Mouse (Mus musculus) gastrocnemius, postnatal 25 days (tissue): Measurements from ENCODE around the gene Galnt5. TPM values are rescaled to one million over a fixed set of nuclear protein-coding genes. Genes with fewer than 3 reads are reported as not detected.
A peak's percentile ranks its signal among the peaks of the same experiment; 100 is the strongest.

Experiments
- DNase-seq: peaks from one replicate; pipeline ENCODE4 v3.0.0; 2022
- long read RNA-seq, 2 experiments: library from polyadenylated mRNA; stranded (forward); transcript quantifications; one replicate each; pipeline ENCODE4 v2.0.0; 2021
- total RNA-seq, 2 experiments: library from RNA; stranded (reverse); gene quantifications; 1 replicate in 1 of 2; 2 replicates in 1 of 2; pipeline ENCODE4 v1.2.3; 2021

Gene Galnt5
- total RNA-seq, result under 1 TPM; 0.51 to 1.00 TPM
- long read RNA-seq, experiment 1, partial matches to known transcripts, result 0 of 1 reads
- long read RNA-seq, experiment 1, other reads (novel, unspliced or antisense), result 0 of 1 reads
- long read RNA-seq, experiment 2, result 0 reads

DNA sequence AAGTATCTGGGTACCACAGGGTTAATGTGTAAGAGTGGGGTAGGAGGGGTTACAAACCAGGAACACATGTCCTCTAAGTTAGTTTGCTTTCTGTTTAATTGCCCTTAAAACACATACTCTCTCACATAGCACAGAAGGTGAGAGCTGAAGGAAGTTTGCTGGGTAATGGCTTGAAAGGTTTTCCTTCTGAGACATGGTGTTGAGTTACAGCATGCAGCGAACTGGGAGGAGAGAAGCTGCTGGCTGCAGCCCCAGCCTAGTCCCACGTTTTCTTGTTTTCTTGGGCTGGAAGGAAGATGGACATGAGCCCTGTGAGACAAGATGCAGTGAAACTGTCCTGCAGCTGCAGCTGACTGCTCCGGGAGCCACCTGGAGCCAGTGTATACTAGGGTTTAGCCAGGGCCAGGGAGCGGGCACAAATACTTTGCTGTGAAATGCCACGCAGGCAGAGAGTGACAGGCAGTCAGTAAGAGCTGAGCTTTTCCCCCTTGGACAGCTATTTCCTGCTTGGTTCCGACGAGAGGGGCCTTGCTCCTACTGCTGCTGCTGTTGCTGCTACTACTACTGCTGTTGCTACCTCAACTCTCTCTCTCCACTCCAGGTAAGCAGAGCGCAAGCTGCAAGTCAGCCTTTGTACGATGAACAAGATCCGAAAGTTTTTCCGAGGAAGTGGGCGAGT, at the start of gene Galnt5:
TSS of gene Galnt5 (plus strand) at position 133 of the 679 bp plus-strand sequence.
- DNase-seq, result peak; percentile 10

DNA sequence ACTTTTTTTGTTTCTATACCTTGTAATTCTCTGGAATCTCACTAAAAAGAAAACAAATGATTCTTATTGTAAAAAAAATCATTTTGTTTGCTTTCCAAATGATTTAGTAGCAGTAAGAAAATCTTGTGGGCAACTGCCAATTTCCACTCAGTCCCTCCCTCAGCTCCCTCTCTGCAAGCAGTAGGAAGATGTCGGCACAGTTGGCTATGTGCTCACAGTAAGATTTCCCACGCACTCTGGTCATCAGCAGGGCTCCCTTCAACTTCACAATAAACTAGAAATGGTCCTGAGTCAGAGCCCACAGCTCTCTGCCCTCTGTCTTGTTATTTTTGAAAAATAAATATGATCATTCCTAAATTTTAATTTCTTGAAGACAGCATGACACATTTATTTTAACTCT, 46.1 kb upstream of the Galnt5 start:
- DNase-seq, result no peak

DNA sequence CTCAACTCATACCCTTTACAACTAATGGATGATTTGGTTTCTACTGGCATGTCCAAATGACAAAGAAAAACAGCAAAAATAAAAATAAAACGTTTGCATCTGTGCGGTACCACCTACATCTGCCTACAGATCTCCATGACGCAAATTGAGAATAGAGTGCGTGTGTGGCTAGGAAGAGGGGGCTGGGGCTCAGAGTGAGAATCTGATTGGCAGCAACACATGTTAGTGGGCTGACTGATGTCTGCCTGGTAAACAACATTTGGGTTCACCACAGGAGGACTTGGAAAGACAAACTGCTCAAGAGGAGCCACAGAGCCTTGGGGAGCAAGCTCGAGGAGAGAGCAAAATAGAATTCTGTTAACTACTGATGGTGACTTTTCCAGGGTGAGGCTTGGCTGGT, 36.9 kb upstream of the Galnt5 start:
- DNase-seq, result no peak

DNA sequence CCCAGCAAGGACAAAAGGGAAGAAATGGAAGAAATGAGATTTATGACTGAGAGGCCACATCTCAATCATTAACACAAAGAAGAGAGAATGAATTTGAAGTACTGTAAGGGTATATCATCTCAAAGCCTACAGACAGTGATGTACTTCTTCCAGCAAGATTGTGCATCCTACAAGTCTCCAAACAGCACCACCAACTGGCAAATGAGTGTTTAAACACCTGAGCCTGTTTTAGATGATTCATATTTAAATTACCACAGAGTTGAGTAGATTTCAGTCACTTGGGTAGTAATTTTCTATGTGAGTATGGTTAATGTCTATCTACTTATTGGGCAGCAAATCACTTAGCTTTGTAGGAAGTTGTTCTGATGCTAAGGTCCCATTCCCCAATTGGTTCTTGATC, 15.4 kb upstream of the Galnt5 start:
- DNase-seq, result no peak

DNA sequence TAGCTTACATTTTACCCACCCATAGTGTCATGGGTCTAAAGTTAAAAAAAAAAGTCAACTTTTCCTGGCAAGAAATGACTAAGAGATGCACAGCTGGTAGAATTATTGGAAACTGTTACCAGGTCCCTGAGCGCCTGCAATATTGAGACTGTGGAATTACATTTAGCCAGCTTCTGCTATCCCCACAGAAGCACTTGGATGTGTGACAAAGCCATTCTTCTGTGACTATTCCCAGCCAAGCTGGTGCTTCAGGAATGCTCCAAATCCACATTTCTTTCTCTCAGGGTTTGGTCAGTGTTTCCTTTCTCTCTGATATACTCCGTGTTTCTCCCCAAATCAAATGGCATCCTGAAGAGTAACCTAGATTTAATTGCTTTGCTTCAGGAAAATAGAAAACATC, 6.6 kb upstream of the Galnt5 start:
- no peak for DNase-seq

DNA sequence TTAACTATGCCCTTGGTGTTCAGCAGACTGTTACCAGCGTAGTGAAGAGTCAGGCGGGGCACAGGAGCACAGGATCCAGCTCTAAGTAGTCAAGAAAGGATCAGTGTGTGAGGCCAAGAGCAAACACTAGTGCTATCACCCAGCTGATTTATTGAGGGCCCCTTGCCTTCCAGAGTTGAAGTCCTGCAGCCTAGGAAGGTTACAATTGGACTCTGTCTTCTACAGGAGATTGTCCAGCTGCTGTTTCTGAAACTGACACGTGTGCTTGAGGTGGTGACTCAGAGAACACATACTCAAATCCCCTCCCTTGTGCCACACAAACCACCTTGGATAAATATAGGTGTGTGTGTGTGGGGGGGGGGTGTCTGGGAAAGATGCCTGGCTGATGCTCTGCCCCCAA, 3.8 kb downstream of the Galnt5 start:
- DNase-seq, result no peak

DNA sequence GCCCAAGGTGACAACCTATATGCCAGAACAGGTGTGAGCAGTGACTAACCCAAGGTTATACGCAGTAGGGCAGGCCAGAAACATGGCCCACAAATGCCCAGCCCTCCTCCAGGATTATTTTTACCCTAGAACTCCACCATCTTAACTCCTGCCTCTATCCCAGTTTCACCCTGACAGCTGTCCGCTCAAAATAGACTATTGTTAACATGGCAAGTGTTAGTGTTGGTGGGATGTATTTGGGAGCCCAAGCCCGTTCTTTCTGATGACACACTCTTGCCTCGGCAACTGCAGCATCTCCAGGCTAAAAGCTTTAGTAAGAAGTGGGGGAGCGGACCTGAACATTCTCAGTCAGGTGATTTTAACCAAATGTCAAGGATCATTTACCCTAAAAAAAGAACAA, 9.4 kb downstream of the Galnt5 start:
- no peak for DNase-seq

DNA sequence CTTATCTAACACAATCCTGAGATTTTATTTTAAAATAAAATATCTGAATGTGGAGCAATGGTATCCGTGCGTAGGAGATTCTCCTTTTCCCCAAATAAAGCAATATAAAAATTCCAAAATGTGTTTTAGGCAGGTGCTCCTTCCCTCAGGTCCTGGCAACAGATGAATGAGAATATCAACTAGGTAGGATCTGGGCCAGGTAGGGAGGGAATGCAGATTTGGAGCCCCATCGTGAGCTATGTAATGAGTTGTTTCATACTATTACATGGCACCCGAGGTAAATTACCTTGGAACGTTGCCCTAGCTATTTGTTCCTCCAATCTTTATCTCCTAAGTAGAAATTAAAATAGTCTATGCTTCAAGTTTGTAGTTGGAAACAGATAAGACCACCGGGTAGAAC, 25.9 kb downstream of the Galnt5 start:
- no peak for DNase-seq

DNA sequence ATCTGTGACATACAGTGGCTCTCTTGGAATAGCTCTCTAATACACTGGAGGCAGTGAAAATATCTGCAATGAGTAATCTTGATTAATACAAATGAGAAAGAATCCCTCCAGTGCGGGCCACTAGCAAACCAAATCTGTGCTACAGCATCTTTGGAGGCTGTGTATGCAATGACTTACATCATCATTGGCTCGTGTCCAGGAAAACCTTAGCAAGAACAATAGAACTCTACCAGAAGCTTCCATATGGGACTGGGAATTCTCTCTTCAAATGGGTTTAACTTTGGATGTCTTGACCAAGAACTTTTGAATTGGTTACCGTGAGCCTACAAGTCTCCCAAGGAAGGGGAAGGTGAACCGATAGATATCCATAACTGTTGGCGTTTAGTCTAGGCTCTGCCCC, 29.1 kb downstream of the Galnt5 start:
- no peak for DNase-seq

DNA sequence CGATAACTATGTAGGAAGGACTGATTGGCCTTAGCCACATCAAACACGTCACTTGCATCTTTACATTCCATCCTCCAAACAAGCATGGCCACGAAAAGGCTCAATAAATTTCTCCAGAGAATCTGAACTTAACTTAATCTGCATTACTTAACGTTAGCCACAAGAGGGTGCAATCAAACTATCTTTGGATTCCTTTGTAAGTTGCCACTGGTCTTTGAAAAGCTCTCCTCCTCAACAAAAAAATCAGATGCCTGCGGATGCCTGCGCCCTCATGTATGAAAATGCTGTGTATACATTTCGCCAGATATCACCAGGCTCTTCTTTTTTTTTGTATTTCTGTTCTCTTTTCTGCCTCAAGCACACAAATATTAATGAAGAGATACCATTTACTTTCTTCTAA, 31.7 kb downstream of the Galnt5 start:
- no peak for DNase-seq

DNA sequence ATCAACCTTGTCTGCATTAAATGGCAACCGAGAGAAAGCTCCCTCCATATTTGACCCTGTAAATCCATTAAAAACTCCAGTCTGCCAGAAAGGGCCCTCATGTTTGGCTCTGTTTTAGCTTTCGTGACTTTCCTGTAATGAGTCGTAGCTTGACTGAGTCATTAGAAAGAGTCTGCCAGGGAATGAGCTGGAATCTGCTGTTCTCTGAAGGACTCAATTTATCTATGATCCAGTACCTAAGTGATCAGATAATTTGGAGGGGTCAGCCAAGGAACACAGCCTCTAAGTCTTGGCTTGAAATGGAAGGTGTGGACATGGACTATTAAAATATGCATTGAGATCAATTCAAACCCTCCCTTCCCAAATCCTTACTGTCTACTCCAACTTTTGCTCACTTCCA, 33.7 kb downstream of the Galnt5 start:
- no peak for DNase-seq

DNA sequence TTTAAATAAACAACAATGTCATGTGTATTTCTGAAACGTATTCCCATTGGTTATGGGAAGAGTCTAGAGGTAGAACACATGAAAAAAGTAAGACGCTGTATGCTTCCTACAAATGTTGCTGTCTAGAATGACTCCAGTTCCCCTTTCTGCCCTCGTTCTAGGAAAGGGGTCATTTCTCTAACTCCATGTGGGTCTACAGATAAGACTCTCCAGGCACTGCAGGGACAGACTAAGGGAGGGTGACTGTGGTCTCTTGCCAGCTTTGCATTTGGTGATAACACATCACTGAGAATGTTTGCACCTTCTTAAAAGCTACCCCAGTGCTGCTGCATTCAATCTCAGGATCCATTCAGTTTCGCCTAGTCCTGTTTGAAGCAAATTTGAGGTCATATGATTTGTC, 38.0 kb downstream of the Galnt5 start:
- no peak for DNase-seq

DNA sequence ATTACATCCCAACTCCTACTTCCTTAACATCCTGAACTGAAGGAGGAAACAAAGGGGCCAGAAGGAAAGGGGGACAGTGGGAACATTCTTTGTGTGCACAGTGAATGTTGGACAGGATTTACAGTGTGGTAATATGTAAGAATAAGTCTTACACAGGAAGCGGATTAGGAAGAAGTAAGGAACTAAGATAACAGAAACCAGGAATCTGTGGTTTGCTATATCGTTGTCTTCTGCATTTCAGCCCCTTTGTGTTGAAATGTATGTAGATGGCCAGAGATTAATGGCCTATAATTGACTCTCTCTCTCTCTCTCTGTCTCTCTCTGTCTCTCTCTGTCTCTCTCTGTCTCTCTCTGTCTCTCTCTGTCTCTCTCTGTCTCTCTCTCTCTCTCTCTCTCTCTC, 39.2 kb downstream of the Galnt5 start:
- no peak for DNase-seq

DNA sequence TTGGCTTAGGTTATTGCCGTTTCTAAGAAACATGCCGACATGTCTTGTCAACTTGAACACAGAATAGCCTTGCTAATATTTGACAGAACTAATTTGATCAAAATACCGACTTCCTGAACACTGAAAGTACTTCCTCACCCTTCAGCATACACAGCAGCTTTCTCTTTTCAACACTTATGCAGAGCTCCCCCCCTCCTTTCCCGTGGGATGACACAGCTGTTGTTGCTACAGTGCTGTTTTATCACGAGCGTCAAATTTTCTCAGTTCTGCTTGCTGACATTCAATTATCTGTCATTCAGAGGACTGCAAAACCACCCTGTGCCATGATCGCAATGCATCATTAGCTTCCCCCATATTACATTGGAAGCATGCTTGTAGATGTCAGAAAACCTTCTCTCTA, 44.2 kb downstream of the Galnt5 start:
- no peak for DNase-seq

DNA sequence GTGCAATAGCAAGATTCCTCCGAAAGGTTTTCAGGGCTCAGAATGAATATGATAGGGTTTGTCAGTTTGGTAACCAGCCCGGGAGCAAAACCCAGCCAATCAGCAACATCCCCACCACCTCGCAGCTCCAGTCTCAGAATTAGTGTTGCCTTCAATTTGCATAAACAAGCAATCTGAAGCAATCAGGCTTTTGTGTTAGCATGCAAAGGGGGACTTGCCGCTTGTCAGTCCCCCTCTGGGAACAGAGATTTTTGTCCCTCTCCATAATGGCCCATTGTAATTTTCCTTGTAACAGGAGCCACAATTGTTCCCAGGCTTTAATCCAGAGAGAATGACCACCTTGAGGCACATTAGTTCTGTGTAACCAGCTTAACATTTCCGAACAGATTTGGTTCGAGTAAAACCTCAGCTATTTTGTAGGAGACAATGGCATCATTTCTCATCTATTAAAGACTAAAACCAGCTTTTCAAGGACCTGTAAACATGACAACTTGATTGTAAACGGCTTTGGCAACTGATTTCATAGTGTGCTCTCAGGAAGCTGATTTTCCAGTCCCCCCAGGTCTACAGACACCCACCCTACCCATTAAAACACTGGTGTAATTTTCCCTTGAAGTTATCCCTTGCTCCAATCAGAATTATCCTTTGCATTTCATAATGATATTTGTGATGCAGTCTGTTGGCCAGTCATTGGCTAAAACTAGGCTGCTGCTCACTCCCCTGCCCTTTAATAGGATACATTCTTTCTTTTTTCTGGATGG, 55.3 kb downstream of the Galnt5 start, which contains the start of gene Ermn:
TSS of gene Ermn (minus strand) at position 44 of the 761 bp plus-strand sequence.
- no peak for DNase-seq

DNA sequence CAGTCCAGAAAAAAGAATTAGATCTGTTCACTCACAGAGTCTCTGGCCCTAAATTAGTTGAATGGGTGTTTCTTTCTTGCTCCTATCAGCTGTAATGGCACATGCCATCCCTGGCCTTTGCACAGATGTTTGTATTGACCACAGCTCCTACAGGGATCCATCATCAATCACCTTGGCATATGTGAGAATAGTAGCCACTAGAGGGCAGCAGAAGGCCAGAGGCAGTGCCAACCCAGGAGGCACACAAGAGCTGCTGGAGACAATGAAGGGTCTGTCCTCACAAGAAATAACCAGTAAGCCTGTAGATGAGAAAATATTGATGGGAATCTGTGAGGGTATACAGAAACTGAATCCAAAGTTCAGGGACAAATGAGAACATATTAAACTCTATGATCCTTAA, 57.7 kb downstream of the Galnt5 start:
- no peak for DNase-seq

DNA sequence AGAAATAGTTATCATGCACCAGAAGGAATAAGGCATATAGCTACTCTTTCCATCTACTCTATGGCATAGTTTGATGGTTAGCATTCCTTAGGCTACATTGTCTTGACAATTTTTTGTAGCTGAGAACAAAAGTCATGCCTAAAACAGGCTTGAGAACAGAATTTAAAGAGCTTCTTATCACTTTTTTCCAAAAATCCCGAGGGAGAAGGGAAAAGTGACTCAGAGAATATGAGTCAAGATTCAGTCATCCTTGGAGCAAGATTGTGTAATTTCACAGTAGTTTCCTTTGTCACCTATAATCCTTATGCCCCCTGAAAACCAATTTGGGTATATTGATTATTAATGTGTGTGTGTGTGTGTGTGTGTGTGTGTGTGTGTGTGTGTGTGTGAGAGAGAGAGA, 82.2 kb downstream of the Galnt5 start:
- no peak for DNase-seq

DNA sequence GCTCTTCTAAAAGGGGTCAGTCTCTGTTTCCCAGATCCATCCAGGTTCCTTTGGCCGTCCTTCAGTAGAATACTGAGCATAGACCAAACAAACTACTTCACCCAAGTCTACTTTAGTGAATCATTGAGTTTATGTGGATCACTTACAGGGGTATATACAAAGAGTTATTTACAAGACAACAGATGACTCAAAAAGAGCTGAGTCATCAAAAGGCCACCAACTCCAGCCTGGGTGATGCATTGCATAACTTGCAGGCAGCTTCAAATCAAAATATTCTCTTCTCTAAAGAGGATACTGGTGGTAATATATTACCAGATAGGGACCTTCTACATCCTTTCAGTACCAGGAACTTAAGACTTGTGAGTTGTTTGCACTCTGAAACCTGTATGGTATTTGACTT, 88.7 kb downstream of the Galnt5 start:
- DNase-seq, result no peak

DNA sequence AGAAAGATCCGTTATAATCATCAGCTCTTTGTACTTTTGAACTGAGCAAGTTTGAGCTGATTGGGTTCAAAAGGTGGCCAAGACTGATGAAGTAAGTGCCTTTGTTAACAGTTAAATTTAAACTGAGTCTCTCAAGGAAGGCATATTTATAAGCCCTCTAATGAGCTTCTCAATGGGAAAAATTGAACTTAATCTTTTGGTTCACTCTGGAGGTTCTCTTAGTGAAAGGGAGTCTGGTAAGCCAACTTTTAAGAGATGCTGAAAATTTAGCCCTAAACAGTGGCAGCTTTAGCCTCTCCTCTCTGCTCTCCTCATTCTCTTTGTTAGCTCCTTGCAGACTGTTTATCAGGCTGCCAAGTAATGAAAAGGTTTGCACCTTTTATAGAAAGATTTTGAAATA, 97.1 kb downstream of the Galnt5 start:
- DNase-seq, result no peak
